Mouse (Mus musculus) liver, embryonic 15.5 days (tissue): Measurements from ENCODE around the gene Colgalt1. TPM values are rescaled to one million over a fixed set of nuclear protein-coding genes. Genes with fewer than 3 reads are reported as not detected.

Experiments used
- ATAC-seq: fragments of 200-750 bp; cut with Nextera tagmentation; 2 replicates; pipeline ENCODE4 v1.8.0; 2017; ENCODE audit warnings: moderate number of reproducible peaks, mild to moderate bottlenecking, moderate library complexity; ENCODE audit not compliant: insufficient read depth
- H3K27ac ChIP-seq: fragments of 300-500 bp; sonication (generic); replicated peaks from 2 replicates; pipeline ENCODE4 v1.5.1; 2015; ENCODE audit warnings: mild to moderate bottlenecking, inconsistent platforms
- H3K27me3 ChIP-seq: fragments of 300-500 bp; sonication (generic); 2 replicates; pipeline ENCODE4 v1.6.1; 2015; ENCODE audit warnings: mild to moderate bottlenecking, inconsistent platforms
- H3K36me3 ChIP-seq: fragments of 300-500 bp; sonication (generic); replicated peaks from 2 replicates; pipeline ENCODE4 v1.6.1; 2015; ENCODE audit warnings: moderate library complexity, mild to moderate bottlenecking, inconsistent platforms
- H3K4me1 ChIP-seq: fragments of 300-500 bp; sonication (generic); replicated peaks from 2 replicates; pipeline ENCODE4 v1.6.1; 2015; ENCODE audit warnings: inconsistent platforms
- H3K4me2 ChIP-seq: fragments of 300-500 bp; sonication (generic); 2 replicates; pipeline ENCODE4 v1.6.1; 2015; ENCODE audit warnings: moderate library complexity, mild to moderate bottlenecking, inconsistent platforms
- H3K4me3 ChIP-seq: fragments of 300-500 bp; sonication (generic); replicated peaks from 2 replicates; pipeline ENCODE4 v1.5.1; 2015; ENCODE audit warnings: mild to moderate bottlenecking, inconsistent platforms
- H3K9ac ChIP-seq: fragments of 300-500 bp; sonication (generic); 2 replicates; pipeline ENCODE4 v1.6.1; 2015; ENCODE audit warnings: moderate library complexity, mild to moderate bottlenecking, inconsistent platforms
- H3K9me3 ChIP-seq: fragments of 300-500 bp; sonication (generic); replicated peaks from 2 replicates; pipeline ENCODE4 v1.6.1; 2016; ENCODE audit warnings: inconsistent platforms
- WGBS: fragments of 180-500 bp; shearing (Covaris S2); methylation state at CpG from one replicate; pipeline ENCODE4 v1.1.7; 2015; ENCODE audit warnings: mixed read lengths; ENCODE audit not compliant: insufficient replicate concordance; 5-methylcytosine and 5-hydroxymethylcytosine counted together
- polyA plus RNA-seq: library from polyadenylated mRNA; unstranded; fragments of >200 nt; fragmentation: Nextera tagmentation; extraction: Ambion mirVana; gene quantifications from 2 replicates; pipeline ENCODE4 v1.2.1, GENCODE M21; 2015

Gene Colgalt1
- polyA plus RNA-seq, 1 experiment from 2014 or later = 23.0 TPM

GRCm38 (mm10) chr8:71591471-71592373 is 19.1 kb upstream of the Colgalt1 start, which contains the start of gene Pgls:
TSS of gene Pgls (plus strand) at chr8:71592176.
- Histone ChIP-seq H3K9ac (peak within 1 kb of the TSS; percentile 78), H3K9me3 (no peaks in the 10 kb centered on the region), H3K27me3 (no peaks in the 10 kb centered on the region), H3K27ac (peak within 1 kb of the TSS; percentile 91), H3K4me1 (peaks cover 52% of the 10 kb centered on the region), H3K4me2 (peak within 1 kb of the TSS; percentile 98), H3K36me3 (no peaks in the 10 kb centered on the region; the same call in 1 of the 2 replicates), H3K4me3 (peak within 1 kb of the TSS; percentile 67)
- WGBS = 0% methylated on average over 71 of the region's 71 CpGs
- ATAC-seq = peak; percentile 85

GRCm38 (mm10) chr8:71592374-71593170 is 18.2 kb upstream of the Colgalt1 start:
- Histone ChIP-seq H3K9ac (peak overlapping the region; percentile 78), H3K27me3 (no peaks in the 10 kb centered on the region), H3K4me2 (peak overlapping the region; percentile 98), H3K27ac (peak overlapping the region; percentile 91), H3K36me3 (no peaks in the 10 kb centered on the region; the same call in 1 of the 2 replicates), H3K9me3 (no peaks in the 10 kb centered on the region), H3K4me3 (peak overlapping the region; percentile 67), H3K4me1 (peaks cover 57% of the 10 kb centered on the region)
- 3% methylated on average over 60 of the region's 60 CpGs for WGBS
- peak; percentile 41 for ATAC-seq

DNA sequence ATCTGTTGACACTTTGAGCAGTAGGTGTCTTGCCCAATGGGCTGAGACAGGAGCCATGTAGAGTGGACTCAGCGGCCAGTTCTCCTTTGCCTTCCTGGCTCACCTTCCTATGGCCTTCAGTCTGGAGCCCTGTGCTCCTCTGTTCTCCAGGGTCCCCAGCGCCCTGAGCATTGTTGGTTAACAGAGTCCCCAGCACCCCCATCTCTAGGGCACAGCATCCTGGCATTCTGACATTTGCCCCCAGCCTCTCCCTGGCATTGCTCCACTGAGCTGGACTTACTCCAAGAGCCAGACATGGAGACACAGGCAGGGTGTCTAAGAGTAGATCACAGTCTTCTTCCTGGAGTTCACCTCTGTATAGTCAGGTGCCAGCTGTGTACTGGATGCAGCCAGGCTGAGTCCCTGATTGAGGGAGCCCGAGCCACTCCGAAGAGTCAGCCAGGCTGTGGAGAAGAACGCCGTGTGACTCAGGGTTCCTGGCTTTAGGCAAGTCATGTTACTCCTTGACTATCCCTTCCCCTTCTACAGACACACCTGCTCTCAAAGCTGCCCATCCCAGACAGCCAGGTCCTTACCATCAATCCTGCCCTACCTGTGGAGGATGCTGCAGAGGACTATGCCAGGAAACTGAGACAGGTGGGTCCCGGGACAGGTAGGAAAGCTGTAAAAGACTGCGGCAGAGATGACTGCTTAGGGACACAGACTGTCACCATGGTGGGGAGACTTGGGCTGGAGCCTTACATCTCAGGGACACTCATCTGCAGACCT is 17.1 kb upstream of the Colgalt1 start:
- Histone ChIP-seq H3K4me1 (peaks cover 57% of the 10 kb centered on the region), H3K4me3 (peak overlapping the region; percentile 67; the same call in 1 of the 2 replicates), H3K27ac (no peak overlapping the region; the same call in 1 of the 2 replicates), H3K36me3 (no peaks in the 10 kb centered on the region; the same call in 1 of the 2 replicates), H3K27me3 (no peaks in the 10 kb centered on the region), H3K4me2 (peak overlapping the region; percentile 98), H3K9me3 (no peaks in the 10 kb centered on the region), H3K9ac (no peak overlapping the region)
- WGBS = 81% methylated on average over 8 of the region's 8 CpGs
- ATAC-seq = no peak

DNA sequence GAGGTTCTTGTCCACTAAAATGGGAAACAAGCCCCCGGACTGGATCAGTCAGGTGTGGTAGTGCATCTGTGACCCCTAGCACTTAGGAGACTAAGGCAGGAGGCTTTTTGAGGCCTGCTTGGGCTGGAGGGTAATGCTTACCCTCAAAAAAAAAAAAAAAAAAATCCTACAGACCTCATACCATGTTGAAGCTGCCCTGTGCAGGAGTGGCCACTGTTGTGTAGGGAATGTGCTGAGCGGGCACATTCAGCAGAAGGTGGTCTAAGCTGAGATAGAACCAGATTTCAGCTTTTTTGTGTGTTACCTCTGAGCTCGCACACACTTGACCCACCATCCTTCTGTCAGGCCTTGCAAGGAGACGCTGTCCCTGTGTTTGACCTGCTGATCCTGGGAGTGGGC is 16.5 kb upstream of the Colgalt1 start:
- no peak overlapping the region for H3K4me3 ChIP-seq
- ATAC-seq = no peak
- H3K9ac ChIP-seq = no peak overlapping the region
- 73% methylated on average over 4 of the region's 4 CpGs for WGBS
- H3K27ac ChIP-seq = no peak overlapping the region
- H3K4me2 ChIP-seq = no peak overlapping the region
- no peaks in the 10 kb centered on the region for H3K9me3 ChIP-seq
- no peaks in the 10 kb centered on the region for H3K27me3 ChIP-seq
- peaks cover 57% of the 10 kb centered on the region for H3K4me1 ChIP-seq
- no peaks in the 10 kb centered on the region; the same call in 1 of the 2 replicates for H3K36me3 ChIP-seq

GRCm38 (mm10) chr8:71595862-71596261 is 14.9 kb upstream of the Colgalt1 start:
- 14% methylated on average over 27 of the region's 27 CpGs for WGBS
- Histone ChIP-seq H3K36me3 (no peaks in the 10 kb centered on the region; the same call in 1 of the 2 replicates), H3K4me1 (peaks cover 50% of the 10 kb centered on the region), H3K27ac (no peak overlapping the region), H3K9ac (no peak overlapping the region), H3K4me2 (peak overlapping the region; percentile 2; the same call in 1 of the 2 replicates), H3K4me3 (no peak overlapping the region), H3K27me3 (peaks cover 10% of the 10 kb centered on the region), H3K9me3 (no peaks in the 10 kb centered on the region)
- ATAC-seq = no peak

- Histone ChIP-seq H3K36me3 (no peaks in the 10 kb centered on the region; the same call in 1 of the 2 replicates), H3K27ac (no peak overlapping the region), H3K4me2 (no peak overlapping the region), H3K4me1 (peaks cover 44% of the 10 kb centered on the region), H3K9me3 (no peaks in the 10 kb centered on the region), H3K27me3 (peaks cover 15% of the 10 kb centered on the region), H3K4me3 (no peak overlapping the region), H3K9ac (no peak overlapping the region)
- no peak for ATAC-seq
- 48% methylated on average over 6 of the region's 6 CpGs for WGBS
Measured at GRCm38 (mm10) chr8:71596384-71596783, 14.4 kb upstream of the Colgalt1 start.

GRCm38 (mm10) chr8:71596798-71597197 is 14.0 kb upstream of the Colgalt1 start:
- Histone ChIP-seq H3K9ac (no peak overlapping the region), H3K9me3 (no peaks in the 10 kb centered on the region), H3K4me2 (no peak overlapping the region), H3K27me3 (peaks cover 19% of the 10 kb centered on the region), H3K4me1 (peaks cover 41% of the 10 kb centered on the region), H3K36me3 (no peaks in the 10 kb centered on the region; the same call in 1 of the 2 replicates), H3K27ac (no peak overlapping the region), H3K4me3 (no peak overlapping the region)
- 60% methylated on average over 4 of the region's 4 CpGs for WGBS
- ATAC-seq = no peak

GRCm38 (mm10) chr8:71597451-71597850 is 13.3 kb upstream of the Colgalt1 start, which contains the start of gene Fam129c:
TSS of gene Fam129c (plus strand) at chr8:71597648.
- H3K27ac ChIP-seq = no peak within 1 kb of the TSS
- no peaks in the 10 kb centered on the region; the same call in 1 of the 2 replicates for H3K36me3 ChIP-seq
- no peaks in the 10 kb centered on the region for H3K9me3 ChIP-seq
- no peak within 1 kb of the TSS for H3K4me2 ChIP-seq
- no peak within 1 kb of the TSS for H3K4me3 ChIP-seq
- ATAC-seq = no peak
- WGBS = 63% methylated on average over 3 of the region's 3 CpGs
- no peak within 1 kb of the TSS for H3K9ac ChIP-seq
- peaks cover 26% of the 10 kb centered on the region for H3K27me3 ChIP-seq
- H3K4me1 ChIP-seq = peaks cover 41% of the 10 kb centered on the region

DNA sequence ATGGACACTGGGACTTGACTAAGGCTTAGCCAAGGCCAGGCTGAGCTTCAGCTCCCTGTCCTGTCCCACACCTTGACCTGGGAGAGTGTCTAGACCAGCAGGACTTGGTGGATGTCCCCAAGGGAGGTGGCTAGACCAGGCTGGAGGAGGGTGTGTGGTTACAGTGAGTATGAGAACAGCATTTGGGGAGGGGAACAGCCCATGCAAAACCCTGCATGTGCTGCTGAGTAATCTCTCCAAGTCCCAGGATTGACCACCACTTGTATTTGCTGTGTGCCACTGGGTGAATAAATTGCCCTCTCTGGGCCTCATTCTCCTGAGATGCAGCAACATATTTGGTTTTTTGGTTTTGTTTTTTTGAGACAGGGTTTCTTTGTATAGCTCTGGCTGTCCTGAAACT is 12.4 kb upstream of the Colgalt1 start:
- no peak overlapping the region for H3K9ac ChIP-seq
- no peaks in the 10 kb centered on the region for H3K9me3 ChIP-seq
- no peak for ATAC-seq
- H3K36me3 ChIP-seq = no peaks in the 10 kb centered on the region; the same call in 1 of the 2 replicates
- H3K4me3 ChIP-seq = no peak overlapping the region
- peaks cover 35% of the 10 kb centered on the region for H3K27me3 ChIP-seq
- no peak overlapping the region for H3K4me2 ChIP-seq
- no peak overlapping the region for H3K27ac ChIP-seq
- peaks cover 41% of the 10 kb centered on the region for H3K4me1 ChIP-seq

- peaks cover 39% of the 10 kb centered on the region for H3K27me3 ChIP-seq
- H3K27ac ChIP-seq = no peak overlapping the region
- 74% methylated on average over 5 of the region's 5 CpGs for WGBS
- H3K4me3 ChIP-seq = no peak overlapping the region
- H3K36me3 ChIP-seq = no peaks in the 10 kb centered on the region; the same call in 1 of the 2 replicates
- H3K4me1 ChIP-seq = peaks cover 39% of the 10 kb centered on the region
- ATAC-seq = no peak
- H3K4me2 ChIP-seq = no peak overlapping the region
- no peak overlapping the region for H3K9ac ChIP-seq
- H3K9me3 ChIP-seq = no peaks in the 10 kb centered on the region
Measured at GRCm38 (mm10) chr8:71598841-71599240, 12.0 kb upstream of the Colgalt1 start.
